2 mouse cellular contexts compared by ENCODE assay signal in the genomic region with DNA sequence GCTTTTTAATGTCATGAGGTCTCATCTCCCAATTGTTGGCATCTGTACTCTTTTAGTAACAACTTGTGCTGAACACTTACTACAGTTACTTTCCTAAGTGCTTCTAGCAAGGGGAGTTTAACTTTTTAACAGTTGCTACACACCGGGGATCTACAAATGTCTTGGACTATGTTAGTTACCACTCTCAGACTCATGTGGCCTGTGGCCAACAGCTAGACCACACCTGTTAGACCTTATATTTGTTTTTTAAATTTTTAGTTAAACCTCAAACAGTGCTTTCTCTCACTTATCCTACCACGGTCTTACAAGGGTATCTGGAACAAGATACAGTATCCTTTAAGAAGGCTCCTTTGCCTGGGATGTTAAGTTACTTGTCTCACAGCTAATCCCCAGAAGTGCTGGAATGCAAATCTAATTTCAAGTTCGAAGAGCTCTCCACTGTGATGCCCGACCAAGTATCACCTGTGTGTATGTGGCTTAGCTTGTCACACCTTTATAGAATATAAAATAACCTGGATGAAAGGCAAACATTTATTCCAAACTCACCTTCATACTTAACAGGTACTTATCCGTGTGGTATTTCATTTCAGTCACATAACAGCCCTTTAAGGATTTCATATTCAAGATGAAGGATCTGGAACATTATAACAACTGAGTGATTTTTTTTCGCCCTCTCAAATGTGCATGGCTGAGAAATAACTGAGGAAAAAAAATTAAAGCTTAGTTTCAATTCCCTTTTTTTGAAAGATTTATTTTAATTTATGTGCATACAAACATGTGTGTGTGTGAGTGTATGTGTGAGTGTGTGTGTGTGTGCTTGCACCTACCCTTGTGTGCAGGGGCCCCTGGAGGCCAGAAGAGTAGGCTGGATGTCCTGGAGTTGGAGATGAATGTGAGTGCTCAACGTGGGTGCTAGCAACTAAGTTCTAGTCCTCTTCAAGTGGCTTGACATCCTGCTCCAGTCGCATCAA.
TF ChIP-seq lines count a peak whose summit lies in the region.

No protein-coding gene starts in this region.

TF ChIP-seq in CH12.LX, 34 proteins besides CTCF, POLR2A, EP300 and RAD21:
- TF ChIP-seq IRF4 (IDR thresholded peaks at IDR 0.05; ENCODE audit: low read depth, low read length) (peak; percentile 93), MAX (IDR thresholded peaks at IDR 0.05; ENCODE audit: low read length) (0 out of 2 replicates have a peak, but pooled peaks have one; percentile 19), CHD2 (IDR thresholded peaks at IDR 0.05; ENCODE audit: low read length) (0 out of 2 replicates have a peak, but pooled peaks have one; percentile 16), BHLHE40 (IDR thresholded peaks at IDR 0.05; ENCODE audit: low read depth, low read length) (0 out of 2 replicates have a peak, but pooled peaks have one; percentile 35), ZC3H11A (IDR thresholded peaks at IDR 0.05; ENCODE audit: low read depth, low read length) (no peak), ETS1 (conservative IDR thresholded peaks at IDR 0.05; ENCODE audit: low read depth, low read length) (peak; percentile 36; the same call in 1 of the 2 replicates), TBP (conservative IDR thresholded peaks at IDR 0.05; ENCODE audit: low read depth, low read length) (0 out of 2 replicates have a peak, but pooled peaks have one; percentile 19), ZNF384 (IDR thresholded peaks at IDR 0.05; ENCODE audit: low read depth, low read length) (peak; percentile 90), MYC (IDR thresholded peaks at IDR 0.05; ENCODE audit: low read depth, low read length) (0 out of 2 replicates have a peak, but pooled peaks have one; percentile 40), MXI1 (IDR thresholded peaks at IDR 0.05; ENCODE audit: low read depth, low read length) (no peak), JUN (IDR thresholded peaks at IDR 0.05; ENCODE audit: insufficient read depth, low read depth, low read length) (peak; percentile 17; the same call in 1 of the 2 replicates), MEF2A (IDR thresholded peaks at IDR 0.05; ENCODE audit: borderline replicate concordance, low read depth, low read length) (no peak), UBTF (IDR thresholded peaks at IDR 0.05; ENCODE audit: low read depth, low read length) (0 out of 2 replicates have a peak, but pooled peaks have one; percentile 38)

TF ChIP-seq in myocyte, 11 proteins besides CTCF, POLR2A, EP300 and RAD21:
- TF ChIP-seq REST (IDR thresholded peaks at IDR 0.05; ENCODE audit: insufficient read depth, insufficient read length) (no peak), E2F4 (IDR thresholded peaks at IDR 0.05; ENCODE audit: insufficient read depth) (no peak), POLR2AphosphoS2 (IDR thresholded peaks at IDR 0.05; ENCODE audit: insufficient read length, low read depth) (no peak), MAX (IDR thresholded peaks at IDR 0.05; ENCODE audit: low read depth) (no peak), CEBPB (IDR thresholded peaks at IDR 0.05; ENCODE audit: insufficient read depth, poor library complexity, severe bottlenecking) (no peak), TCF3 (IDR thresholded peaks at IDR 0.05; ENCODE audit: insufficient read length, low read depth) (no peak), SRF (IDR thresholded peaks at IDR 0.05; ENCODE audit: control insufficient read depth, insufficient read length, low read depth) (no peak), TCF12 (IDR thresholded peaks at IDR 0.05; ENCODE audit: insufficient read depth, poor library complexity, severe bottlenecking) (no peak), USF1 (IDR thresholded peaks at IDR 0.05; ENCODE audit: low read depth) (no peak), MYOG (IDR thresholded peaks at IDR 0.05; ENCODE audit: control insufficient read depth in 1 of 3, insufficient read depth in 1 of 3, insufficient read length in 2 of 3, low read depth in 2 of 3) (no peak), MYOD1 (IDR thresholded peaks at IDR 0.05; ENCODE audit: control insufficient read depth in 1 of 3, insufficient read length in 2 of 3, low read depth in 2 of 3) (no peak)
